Mouse (Mus musculus) intestine, embryonic 14.5 days (tissue): Measurements from ENCODE around the gene Grb2. TPM values are rescaled to one million over a fixed set of nuclear protein-coding genes. Genes with fewer than 3 reads are reported as not detected.

Experiments used
- ATAC-seq: fragments of 200-750 bp; cut with Nextera tagmentation; replicated peaks from 2 replicates; pipeline ENCODE4 v1.8.0; 2017; ENCODE audit warnings: low read depth, moderate number of reproducible peaks, moderate TSS enrichment, moderate library complexity; ENCODE audit not compliant: low FRiP score, low TSS enrichment
- DNase-seq: peaks from one replicate; pipeline ENCODE4 v3.0.0-alpha.2; 2018; ENCODE audit warnings: low spot score
- H3K27ac ChIP-seq: fragments of 300-500 bp; sonication (generic); 2 replicates; pipeline ENCODE4 v1.5.1; 2014; ENCODE audit warnings: low read depth, mild to moderate bottlenecking, control low read depth
- H3K27me3 ChIP-seq: fragments of 300-500 bp; sonication (generic); replicated peaks from 2 replicates; pipeline ENCODE4 v1.6.1; 2014; ENCODE audit warnings: low read length, control low read depth; ENCODE audit not compliant: control insufficient read depth, insufficient read depth
- H3K36me3 ChIP-seq: fragments of 300-500 bp; sonication (generic); 2 replicates; pipeline ENCODE4 v1.6.1; 2014; ENCODE audit warnings: low read length, control low read depth; ENCODE audit not compliant: control insufficient read depth, insufficient read depth
- H3K4me1 ChIP-seq: fragments of 300-500 bp; sonication (generic); replicated peaks from 2 replicates; pipeline ENCODE4 v1.6.1; 2014; ENCODE audit warnings: low read length, control low read depth, mixed read lengths; ENCODE audit not compliant: control insufficient read depth, insufficient read depth
- H3K4me2 ChIP-seq: fragments of 300-500 bp; sonication (generic); 2 replicates; pipeline ENCODE4 v1.6.1; 2014; ENCODE audit warnings: low read length
- H3K4me3 ChIP-seq: fragments of 300-500 bp; sonication (generic); 2 replicates; pipeline ENCODE4 v1.5.1; 2014; ENCODE audit warnings: low read depth, low read length, control low read depth, mixed read lengths
- H3K9ac ChIP-seq: fragments of 300-500 bp; sonication (generic); 2 replicates; pipeline ENCODE4 v1.6.1; 2014; ENCODE audit warnings: mild to moderate bottlenecking, low read length
- H3K9me3 ChIP-seq: fragments of 300-500 bp; sonication (generic); 2 replicates; pipeline ENCODE4 v1.6.1; 2016; ENCODE audit warnings: low read length, control low read depth; ENCODE audit not compliant: control insufficient read depth
- WGBS: fragments of 180-500 bp; shearing (Covaris S2); extraction: QIAGEN DNeasy Blood & Tissue Kit; methylation state at CpG from one replicate; pipeline ENCODE4 v1.1.7; 2014; 5-methylcytosine and 5-hydroxymethylcytosine counted together
- polyA plus RNA-seq: library from polyadenylated mRNA; unstranded; fragments of >200 nt; fragmentation: Nextera tagmentation; extraction: Ambion mirVana; gene quantifications from 2 replicates; pipeline ENCODE4 v1.2.1, GENCODE M21; 2014

Grb2 gene
- polyA plus RNA-seq, 1 experiment from 2014 or later, result 52.3 TPM

DNA sequence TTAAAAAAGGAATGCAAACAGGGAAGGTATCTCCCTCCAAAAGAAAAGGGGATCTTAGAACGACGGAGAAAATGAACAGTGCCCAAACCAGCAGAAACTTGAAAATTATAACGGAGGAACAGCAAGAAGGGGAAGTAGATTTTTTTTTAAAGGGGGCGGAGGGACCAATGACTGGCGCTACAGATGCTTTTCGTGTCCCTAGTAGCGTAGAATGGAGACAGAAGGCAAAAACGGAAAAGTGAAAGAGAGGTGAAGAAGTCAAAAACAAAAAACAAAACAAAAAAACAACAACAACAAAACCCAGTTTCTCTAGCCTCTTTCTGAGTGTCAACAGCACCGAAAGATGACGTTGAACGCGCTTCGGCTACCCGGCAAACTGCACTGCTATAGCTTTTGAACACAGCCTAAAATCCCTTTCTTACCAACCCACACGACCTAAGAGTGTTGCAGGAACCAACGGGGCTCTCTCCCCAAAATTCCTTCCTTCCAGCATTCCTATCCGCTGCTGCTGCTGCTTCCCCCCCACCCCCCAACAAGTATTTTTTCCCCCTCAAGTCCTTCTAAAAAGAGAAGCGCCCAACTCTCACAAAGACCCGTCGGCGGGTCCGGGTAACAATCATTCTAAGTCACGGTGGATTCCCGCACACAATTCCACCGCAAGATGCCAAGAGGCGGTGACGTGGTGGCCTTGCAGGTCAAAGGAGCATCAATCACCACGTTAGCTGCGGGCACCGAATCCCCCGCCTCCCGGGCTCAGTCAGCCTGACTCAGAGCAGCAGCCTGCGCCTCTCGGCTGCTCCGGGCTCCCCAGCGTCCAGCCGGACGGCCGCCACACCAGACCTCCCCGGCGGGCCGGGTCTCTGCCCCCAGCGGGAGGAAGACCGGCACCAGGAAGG, 836 bp downstream of the Grb2 start:
- H3K27ac ChIP-seq, result peak overlapping the region; percentile 91
- peak overlapping the region; percentile 87 for H3K4me2 ChIP-seq
- no peaks in the 10 kb centered on the region for H3K36me3 ChIP-seq
- WGBS, result under 1% methylated on average over 44 of the region's 44 CpGs
- no peaks in the 10 kb centered on the region for H3K27me3 ChIP-seq
- peak; percentile 36; the same call in 1 of the 2 replicates for ATAC-seq
- H3K9me3 ChIP-seq, result no peaks in the 10 kb centered on the region
- peak overlapping the region; percentile 96 for H3K9ac ChIP-seq
- H3K4me3 ChIP-seq, result peak overlapping the region; percentile 79
- H3K4me1 ChIP-seq, result peaks cover 15% of the 10 kb centered on the region
- peak; percentile 78 for DNase-seq

- Histone ChIP-seq H3K4me3 (no peak overlapping the region), H3K36me3 (no peaks in the 10 kb centered on the region), H3K9me3 (no peaks in the 10 kb centered on the region), H3K9ac (no peak overlapping the region), H3K27me3 (no peaks in the 10 kb centered on the region), H3K27ac (no peak overlapping the region), H3K4me2 (peak overlapping the region; percentile 87), H3K4me1 (peaks cover 15% of the 10 kb centered on the region)
- DNase-seq (no peak), ATAC-seq (no peak)
- WGBS, result 91% methylated on average over 10 of the region's 10 CpGs
These were observed 1.8 kb downstream of the Grb2 start for GRCm38 (mm10) chr11:115706584-115706983.

DNA sequence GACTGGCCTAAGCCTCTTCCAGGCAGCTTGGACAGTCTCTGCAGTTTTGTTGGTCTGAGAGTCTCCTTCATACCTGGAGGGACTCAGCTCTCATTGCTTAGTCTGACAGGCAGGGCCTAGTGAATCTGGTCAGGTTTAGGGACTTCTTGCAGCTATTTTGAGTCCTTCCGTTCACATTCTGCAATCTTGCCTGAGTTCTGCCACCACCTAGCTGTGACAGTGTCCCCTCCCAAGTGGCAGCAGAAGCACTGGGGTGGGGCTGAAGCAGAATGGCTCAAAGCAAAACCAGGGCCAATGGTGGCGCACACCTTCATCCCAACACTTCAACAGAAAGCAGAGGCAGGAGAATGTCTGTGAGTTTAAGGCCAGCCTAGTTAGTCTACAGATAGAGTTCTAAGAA, 2.8 kb downstream of the Grb2 start:
- DNase-seq, result no peak
- Histone ChIP-seq H3K36me3 (no peaks in the 10 kb centered on the region), H3K4me1 (peaks cover 15% of the 10 kb centered on the region), H3K27ac (no peak overlapping the region), H3K27me3 (no peaks in the 10 kb centered on the region), H3K9me3 (no peaks in the 10 kb centered on the region), H3K4me2 (no peak overlapping the region), H3K9ac (no peak overlapping the region), H3K4me3 (no peak overlapping the region)
- WGBS, result 78% methylated on average over 2 of the region's 2 CpGs
- no peak for ATAC-seq

GRCm38 (mm10) chr11:115704648-115705047, 3.7 kb downstream of the Grb2 start:
- no peaks in the 10 kb centered on the region for H3K27me3 ChIP-seq
- 88% methylated on average over 10 of the region's 10 CpGs for WGBS

GRCm38 (mm10) chr11:115703466-115703865, 4.9 kb downstream of the Grb2 start:
- Histone ChIP-seq H3K4me1 (peaks cover 17% of the 10 kb centered on the region), H3K4me3 (no peak overlapping the region), H3K36me3 (no peaks in the 10 kb centered on the region), H3K9me3 (no peaks in the 10 kb centered on the region), H3K27ac (no peak overlapping the region), H3K9ac (no peak overlapping the region), H3K27me3 (no peaks in the 10 kb centered on the region), H3K4me2 (no peak overlapping the region)
- ATAC-seq, result no peak
- 85% methylated on average over 2 of the region's 2 CpGs for WGBS
- DNase-seq, result no peak

More at GRCm38 (mm10) chr11:115704648-115705047, 3.7 kb downstream of the Grb2 start:
- Histone ChIP-seq H3K9ac (no peak overlapping the region), H3K4me3 (no peak overlapping the region), H3K4me2 (no peak overlapping the region), H3K36me3 (no peaks in the 10 kb centered on the region), H3K9me3 (no peaks in the 10 kb centered on the region), H3K4me1 (peaks cover 21% of the 10 kb centered on the region), H3K27ac (no peak overlapping the region)
- DNase-seq (no peak), ATAC-seq (no peak)

DNA sequence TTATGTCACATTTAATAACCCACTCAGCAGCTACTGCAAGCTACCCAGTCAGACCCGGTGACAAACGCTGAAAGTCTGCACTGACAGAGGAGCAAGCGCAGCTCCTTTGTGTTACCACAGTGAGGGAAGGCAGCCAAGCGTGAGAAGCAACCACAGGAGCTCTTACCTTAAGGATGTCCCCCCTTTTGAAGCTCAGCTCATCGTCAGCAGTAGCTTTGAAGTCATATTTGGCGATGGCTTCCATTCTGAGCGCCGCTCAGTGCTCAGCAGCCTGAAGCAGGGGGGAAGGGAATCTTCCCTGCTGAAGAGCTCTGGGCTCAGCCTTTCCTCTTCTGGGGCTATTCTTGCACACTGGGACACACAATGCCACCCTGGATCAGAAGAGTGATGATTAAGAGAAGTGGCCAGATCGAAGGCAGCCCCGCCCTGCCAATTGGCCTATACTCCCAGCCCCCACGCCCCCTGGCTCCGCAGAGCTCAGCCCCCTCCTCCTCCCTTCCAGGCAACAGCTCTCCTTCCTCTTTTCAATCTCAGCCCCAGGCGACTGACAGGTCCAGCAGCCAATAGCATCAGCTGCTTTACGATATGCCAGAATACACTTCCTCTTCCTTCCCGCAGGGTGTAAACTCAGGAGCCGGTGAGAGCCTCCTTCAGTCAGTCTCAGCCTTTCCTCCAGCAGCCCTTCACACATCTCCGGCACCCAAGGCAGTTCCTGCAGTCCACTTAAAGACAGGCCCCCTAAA, 9.2 kb downstream of the Grb2 start:
- Histone ChIP-seq H3K4me2 (peak overlapping the region; percentile 63), H3K4me3 (peak overlapping the region; percentile 47), H3K27me3 (no peaks in the 10 kb centered on the region), H3K36me3 (peaks cover 17% of the 10 kb centered on the region), H3K9ac (peak overlapping the region; percentile 41), H3K4me1 (peaks cover 6% of the 10 kb centered on the region), H3K27ac (0 out of 2 replicates have a peak overlapping the region, but pooled peaks have one; percentile 17), H3K9me3 (no peaks in the 10 kb centered on the region)
- peak; percentile 95 for ATAC-seq
- WGBS, result 13% methylated on average over 17 of the region's 17 CpGs
- DNase-seq, result peak; percentile 88

GRCm38 (mm10) chr11:115697722-115698121, 10.7 kb downstream of the Grb2 start:
- Histone ChIP-seq H3K4me1 (peaks cover 6% of the 10 kb centered on the region), H3K36me3 (peaks cover 17% of the 10 kb centered on the region), H3K4me3 (no peak overlapping the region), H3K9ac (no peak overlapping the region), H3K27me3 (no peaks in the 10 kb centered on the region), H3K27ac (no peak overlapping the region), H3K9me3 (no peaks in the 10 kb centered on the region), H3K4me2 (no peak overlapping the region)
- no peak for DNase-seq
- 65% methylated on average over 3 of the region's 3 CpGs for WGBS
- no peak for ATAC-seq

DNA sequence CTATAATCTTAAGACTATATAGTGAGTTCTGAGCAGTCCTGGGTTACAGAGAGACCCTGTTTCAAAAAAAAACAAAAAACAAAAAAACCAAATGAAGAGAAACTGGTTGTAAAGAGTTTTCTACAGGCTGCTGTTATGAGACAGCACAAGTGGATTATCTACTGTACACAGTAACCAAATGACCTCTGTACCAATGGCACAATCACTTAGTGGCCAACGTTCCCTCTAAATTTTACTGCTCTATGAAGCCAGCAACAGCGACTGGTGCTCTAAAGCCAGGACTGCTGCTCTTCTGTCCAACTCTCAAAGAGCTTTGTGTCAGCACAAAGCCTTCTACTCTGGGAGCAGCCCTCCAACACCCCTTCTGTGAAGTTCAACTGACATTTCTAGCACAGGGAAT, 11.3 kb downstream of the Grb2 start:
- Histone ChIP-seq H3K36me3 (peaks cover 17% of the 10 kb centered on the region), H3K4me2 (no peak overlapping the region), H3K27ac (no peak overlapping the region), H3K4me3 (no peak overlapping the region), H3K4me1 (peaks cover 6% of the 10 kb centered on the region), H3K9me3 (no peaks in the 10 kb centered on the region), H3K9ac (no peak overlapping the region), H3K27me3 (no peaks in the 10 kb centered on the region)
- no peak for ATAC-seq
- no peak for DNase-seq
- 76% methylated on average over 2 of the region's 2 CpGs for WGBS
